Mouse (Mus musculus) layer of hippocampus, adult 2 months (tissue): Measurements from ENCODE around the gene Fbxo34. TPM values are rescaled to one million over a fixed set of nuclear protein-coding genes. Genes with fewer than 3 reads are reported as not detected.

Experiments used
- DNase-seq, 2 experiments: peaks; one replicate each; pipeline ENCODE4 v3.0.0; 2022; ENCODE audit warnings: low spot score in 2 of 2
- H3K27ac ChIP-seq: fragments of 200-600 bp; 2 replicates; pipeline ENCODE4 v1.8.1; 2022
- H3K4me3 ChIP-seq: fragments of 200-600 bp; 2 replicates; pipeline ENCODE4 v1.8.1; 2022; ENCODE audit warnings: mild to moderate bottlenecking
- CTCF ChIP-seq: fragments of 200-600 bp; conservative IDR thresholded peaks from 2 replicates; pipeline ENCODE4 v1.8.1; 2022; ENCODE audit warnings: antibody characterized with exemption, mild to moderate bottlenecking, moderate library complexity
- total RNA-seq, 2 experiments: library from RNA; stranded (reverse); gene quantifications; 2 replicates each; pipeline ENCODE4 v1.2.3; 2021

Fbxo34 gene
- total RNA-seq, 2 experiments from 2014 or later, result 90.9 to 94.0 TPM

DNA sequence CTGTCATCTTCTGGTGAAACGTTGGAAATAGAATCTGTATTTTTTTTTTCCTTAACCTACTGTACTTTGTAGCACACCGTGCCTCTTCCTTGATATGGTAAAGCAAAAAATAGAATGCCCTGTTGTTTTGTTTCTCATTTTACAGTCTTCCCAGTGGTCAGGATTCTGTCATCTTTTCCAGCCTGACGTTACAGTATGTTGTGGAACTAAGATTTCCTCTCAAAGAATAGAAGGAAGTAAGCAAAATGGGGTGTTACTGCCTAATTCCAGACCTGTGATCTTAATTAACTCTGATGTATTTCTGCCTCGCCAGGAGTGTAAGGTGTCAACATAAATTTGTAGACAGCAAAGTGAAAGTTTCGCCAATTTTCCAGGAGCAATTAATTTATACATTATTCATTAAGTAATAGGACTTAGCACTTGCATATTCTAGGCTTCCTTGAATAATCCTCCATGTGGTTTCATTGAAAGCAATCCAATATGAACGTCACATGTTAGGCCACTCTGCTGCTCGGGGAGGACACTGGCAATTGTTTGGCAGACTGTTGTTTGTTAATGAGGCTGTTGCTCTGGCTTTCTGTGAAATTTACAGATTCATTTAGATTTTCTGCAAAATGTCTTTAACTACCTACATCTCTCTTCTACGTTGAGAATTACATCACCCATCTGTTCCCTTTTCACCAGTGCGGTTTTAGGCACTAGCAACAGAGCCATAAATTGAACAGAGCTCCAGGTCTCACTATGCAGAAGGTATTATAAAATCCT, 4.7 kb upstream of the Fbxo34 start:
- DNase-seq, result peak; percentile 13 to 16
- no peak for TF ChIP-seq CTCF
- Histone ChIP-seq H3K4me3 (no peak overlapping the region), H3K27ac (peak overlapping the region; percentile 19; the same call in 1 of the 2 replicates)

DNA sequence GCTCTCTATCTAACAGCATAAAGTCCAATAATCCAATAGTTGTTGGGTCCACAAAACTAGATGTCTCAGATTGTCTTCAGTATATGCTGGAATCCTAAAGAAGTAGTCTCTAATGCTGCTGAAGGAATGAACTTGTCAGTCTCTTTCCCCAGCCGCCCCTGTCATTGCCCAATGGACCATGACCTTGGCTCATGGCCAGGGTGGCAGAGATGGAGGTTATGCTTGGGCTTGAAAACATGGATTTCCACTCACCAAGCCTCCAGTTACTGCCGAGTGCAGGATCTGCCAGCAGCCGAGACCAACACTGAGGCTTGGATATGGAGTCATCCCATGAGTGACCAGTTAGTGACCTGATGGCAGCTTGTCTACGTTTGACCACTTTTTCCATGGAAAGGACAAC, 9.3 kb downstream of the Fbxo34 start:
- no peak for DNase-seq
- Histone ChIP-seq H3K4me3 (no peak overlapping the region), H3K27ac (no peak overlapping the region)
- no peak for TF ChIP-seq CTCF

DNA sequence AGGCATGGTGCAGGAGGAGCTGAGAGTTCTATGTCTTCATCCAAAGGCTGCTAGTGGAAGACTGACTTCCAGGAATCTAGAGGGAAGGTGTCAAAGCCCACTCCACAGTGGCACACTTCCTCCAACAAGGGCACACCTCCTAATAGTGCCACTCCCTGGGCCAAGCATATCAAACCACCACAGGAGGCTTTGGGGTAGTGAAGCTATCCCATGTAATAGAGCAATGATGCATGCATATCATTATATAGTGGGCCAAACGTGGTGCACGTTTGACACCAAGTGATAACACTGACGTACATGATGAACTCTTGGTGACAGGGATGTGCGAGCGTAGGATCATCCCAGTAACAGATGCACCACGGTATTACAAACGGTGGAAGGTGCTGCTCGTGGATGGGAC, 11.8 kb downstream of the Fbxo34 start:
- DNase-seq, result no peak
- Histone ChIP-seq H3K4me3 (no peak overlapping the region), H3K27ac (no peak overlapping the region)
- no peak for TF ChIP-seq CTCF

DNA sequence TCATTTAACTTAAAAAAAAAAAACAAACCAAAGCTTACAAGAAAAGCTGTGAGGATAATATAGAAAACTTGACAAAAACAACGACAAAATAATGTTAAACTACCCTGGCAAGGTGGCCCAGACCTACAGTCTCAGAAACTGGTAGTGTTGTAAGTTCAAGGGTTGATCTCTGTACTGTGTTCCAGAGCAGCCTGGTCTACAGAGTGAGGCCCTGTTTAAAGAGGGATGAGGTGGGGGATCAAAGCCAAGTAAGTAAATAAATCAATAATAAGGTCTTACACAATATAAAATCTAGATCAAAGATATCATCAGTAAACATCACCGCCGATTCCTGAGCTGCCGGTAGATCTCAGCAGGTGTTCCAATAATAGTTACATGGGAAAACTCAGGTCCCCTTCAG, 12.2 kb downstream of the Fbxo34 start:
- TF ChIP-seq CTCF, result no peak
- no peak overlapping the region for H3K4me3 ChIP-seq
- no peak overlapping the region for H3K27ac ChIP-seq
- DNase-seq, result no peak

DNA sequence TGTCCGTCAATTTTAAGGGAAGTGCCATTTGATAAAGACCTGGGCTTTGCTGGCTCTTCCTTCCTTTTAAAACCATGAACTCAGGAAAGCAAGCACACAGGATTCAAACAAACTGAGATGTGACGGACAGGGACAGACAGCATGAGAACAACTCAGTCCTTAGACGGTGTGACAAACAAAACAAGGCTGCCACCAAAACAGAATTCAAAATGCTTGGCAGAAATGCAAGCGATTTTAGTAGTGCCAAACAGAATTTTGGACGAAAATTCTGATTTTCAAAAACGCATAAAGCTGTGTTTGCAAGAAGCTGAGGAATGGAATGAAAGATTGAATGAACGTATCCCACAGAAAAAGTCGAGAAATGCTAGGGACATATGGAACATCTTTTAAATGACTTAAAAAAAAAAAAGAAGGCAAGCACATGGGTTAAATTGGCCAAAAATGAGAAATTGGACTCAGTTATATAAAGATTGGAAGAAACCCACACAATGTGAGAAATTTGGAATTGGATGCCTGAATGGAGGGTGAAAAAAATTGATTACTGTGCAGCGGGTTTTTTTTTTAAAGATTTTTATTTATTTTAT, 12.7 kb downstream of the Fbxo34 start:
- no peak overlapping the region for H3K4me3 ChIP-seq
- DNase-seq, result no peak
- H3K27ac ChIP-seq, result no peak overlapping the region
- no peak for TF ChIP-seq CTCF

DNA sequence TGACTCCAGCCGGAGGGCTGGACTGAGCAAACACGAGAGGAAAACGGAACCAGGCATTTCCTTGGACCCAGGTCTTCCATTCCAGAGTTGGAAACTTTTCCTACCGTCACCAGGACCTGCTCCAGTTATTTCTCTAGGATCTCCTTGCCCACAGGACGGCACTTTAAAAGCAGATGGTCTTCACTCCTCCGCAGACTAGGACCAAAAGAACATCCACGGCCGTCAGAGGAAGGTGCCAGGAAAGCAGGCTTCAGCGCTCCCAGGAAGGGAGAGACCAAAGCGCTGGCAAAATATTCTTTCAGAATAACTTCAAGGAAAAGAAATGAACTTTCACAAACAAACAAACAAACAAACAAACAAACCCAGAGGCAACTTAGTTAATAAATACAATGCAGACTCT, 14.2 kb downstream of the Fbxo34 start:
- Histone ChIP-seq H3K4me3 (no peak overlapping the region), H3K27ac (no peak overlapping the region)
- TF ChIP-seq CTCF, result no peak
- no peak for DNase-seq

DNA sequence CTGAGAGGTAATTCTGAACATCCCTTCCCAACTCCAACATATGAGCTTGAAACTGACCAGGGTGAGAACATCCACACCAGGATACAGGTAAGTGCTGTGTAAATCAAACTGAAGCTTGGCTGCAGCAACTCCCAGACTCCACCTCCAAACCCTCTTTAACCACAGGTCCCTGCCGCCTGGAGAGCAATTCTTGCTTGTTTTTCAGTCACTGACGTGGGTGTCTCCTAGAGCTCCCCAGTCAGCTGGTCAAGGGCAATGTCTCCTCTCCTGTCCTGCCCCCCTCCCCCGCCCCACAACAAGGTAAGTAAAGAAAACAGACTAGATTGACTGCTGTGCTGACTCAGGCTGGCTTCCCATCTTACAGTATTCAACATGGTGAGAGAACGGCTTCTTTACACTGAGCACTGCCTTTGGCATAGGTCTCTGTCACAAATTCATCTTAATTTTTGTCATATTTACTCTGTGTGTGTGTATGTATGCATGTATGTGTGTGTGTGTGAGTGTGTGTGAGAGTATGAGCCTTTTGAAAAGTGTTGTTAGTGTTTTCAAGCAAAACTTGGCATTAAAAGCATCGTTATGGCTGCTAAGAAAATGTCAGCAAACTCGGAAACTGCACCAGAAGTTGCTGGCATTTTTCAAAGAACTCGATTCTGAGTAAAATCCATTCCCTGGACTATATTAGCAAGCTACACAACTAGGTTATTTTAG, 15.4 kb downstream of the Fbxo34 start:
- Histone ChIP-seq H3K4me3 (no peak overlapping the region), H3K27ac (no peak overlapping the region)
- no peak for DNase-seq
- no peak for TF ChIP-seq CTCF

DNA sequence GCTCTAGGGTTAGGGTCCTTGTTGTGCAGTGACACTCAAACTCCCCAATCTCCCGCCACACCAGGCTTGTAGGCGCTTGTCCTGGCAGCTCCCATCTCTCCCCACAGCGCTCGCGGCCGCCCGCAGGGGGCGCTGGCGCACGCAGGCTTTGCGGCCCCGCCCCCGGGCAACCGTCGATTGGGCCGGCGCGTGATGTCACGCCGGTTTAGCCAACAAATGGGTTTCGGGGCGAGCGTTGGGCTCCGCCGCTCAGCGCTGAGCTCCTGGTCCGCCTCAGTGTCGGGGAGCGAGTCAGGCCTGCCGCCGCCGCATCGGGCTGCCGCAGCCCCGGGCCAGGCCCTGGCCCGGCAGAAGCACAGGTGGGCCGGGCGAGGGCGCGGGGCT, 22.1 kb downstream of the Fbxo34 start:
- Histone ChIP-seq H3K4me3 (peak overlapping the region; percentile 91), H3K27ac (peak overlapping the region; percentile 97)
- peak; percentile 99 for TF ChIP-seq CTCF
- peak; percentile 95 to 99 for DNase-seq

DNA sequence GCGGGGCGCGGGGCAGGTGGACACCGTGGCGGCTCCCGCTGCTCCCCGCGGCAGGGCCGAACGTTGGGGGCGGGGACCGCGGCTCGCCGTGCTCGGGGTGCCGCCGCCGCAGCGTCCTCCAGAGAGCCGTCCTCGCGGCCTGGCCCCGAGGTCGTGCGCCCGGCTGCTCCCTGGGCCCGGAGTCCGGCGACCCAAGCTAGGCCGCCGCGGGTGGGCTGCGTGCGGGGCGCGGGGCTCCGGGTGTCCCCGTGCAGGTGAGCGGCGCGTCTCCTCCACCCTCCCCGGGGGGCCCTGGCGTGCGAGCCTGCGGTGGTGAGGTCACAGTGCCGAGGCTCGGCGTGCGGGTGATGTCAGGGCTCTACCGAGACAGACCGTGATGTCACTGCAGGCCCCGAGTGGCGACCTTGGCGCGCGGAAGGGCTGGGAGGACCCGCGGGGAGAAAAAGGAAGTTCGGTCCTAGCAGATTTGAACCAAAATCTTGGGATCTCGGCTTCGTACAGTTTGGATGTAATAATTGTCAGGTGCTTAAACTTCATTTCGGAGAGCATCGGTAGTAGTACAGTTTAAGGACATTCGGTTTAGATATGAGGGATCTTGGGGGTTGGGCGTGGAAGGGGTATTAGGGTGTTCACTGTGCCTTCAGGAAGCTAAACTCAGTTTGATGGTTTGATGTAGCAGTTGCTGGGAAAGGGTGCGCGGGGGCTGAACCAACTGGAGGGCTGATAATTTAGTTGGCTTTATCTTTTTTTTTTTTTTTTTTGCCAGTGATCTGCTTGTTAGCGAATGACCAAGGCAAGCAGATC, 22.7 kb downstream of the Fbxo34 start:
- DNase-seq, result peak; percentile 54 to 58
- H3K4me3 ChIP-seq, result peak overlapping the region; percentile 91
- TF ChIP-seq CTCF, result no peak
- H3K27ac ChIP-seq, result peak overlapping the region; percentile 97

DNA sequence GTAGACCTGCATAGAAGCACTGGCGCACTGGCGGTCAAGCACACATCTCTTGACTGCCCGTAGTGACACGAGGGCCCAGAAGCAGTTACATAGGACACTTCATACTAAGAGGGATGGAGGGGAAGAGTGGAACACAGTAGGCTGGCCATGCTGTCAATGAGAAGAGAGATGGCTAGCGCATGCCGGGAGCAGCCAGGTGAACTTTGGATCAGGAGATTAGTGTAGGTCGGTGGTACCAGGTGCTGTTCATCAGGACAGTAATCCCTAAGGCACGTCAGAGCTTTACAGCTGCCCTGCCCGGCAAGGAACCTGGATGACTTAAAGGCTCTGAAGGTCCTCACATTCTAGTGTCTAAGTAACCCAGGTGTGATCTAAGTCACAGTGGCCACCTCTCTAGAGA, 23.7 kb downstream of the Fbxo34 start:
- Histone ChIP-seq H3K27ac (peak overlapping the region; percentile 97), H3K4me3 (peak overlapping the region; percentile 91)
- no peak for DNase-seq
- TF ChIP-seq CTCF, result no peak

DNA sequence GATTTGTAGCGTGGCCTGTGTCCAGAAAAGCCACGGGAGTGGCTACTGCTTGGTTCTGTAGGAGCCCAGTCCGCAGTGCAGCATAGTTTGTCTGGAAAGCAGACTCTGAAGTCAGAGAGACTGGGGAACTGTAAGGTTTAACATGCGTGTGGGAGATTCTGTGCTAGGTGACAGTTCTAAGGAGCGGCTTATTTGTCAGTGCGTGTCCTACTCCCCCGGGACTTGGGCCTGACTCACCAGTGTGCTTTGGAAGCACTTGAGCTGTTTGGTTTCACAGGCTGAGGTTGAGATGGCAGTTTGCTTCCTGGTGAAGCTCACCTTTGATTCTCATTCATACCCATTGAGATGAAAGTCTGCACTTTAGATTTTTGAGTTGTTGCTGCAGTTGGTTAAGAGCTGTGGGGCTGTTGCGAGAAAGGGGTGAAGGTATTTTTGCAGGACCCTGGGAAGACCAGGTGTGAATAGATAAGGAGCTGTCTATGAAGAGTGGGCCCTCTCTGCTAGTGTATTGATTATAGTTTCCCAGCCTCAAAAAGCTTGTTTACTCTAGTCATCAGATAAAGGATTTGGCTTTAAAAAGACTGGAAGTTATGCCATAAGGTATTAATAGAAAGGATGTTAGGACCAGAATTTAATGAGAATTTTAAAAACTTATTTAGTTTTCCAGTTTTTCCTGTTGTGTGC, 24.5 kb downstream of the Fbxo34 start:
- no peak for TF ChIP-seq CTCF
- H3K27ac ChIP-seq, result peak overlapping the region; percentile 97
- H3K4me3 ChIP-seq, result peak overlapping the region; percentile 91
- DNase-seq, result no peak

DNA sequence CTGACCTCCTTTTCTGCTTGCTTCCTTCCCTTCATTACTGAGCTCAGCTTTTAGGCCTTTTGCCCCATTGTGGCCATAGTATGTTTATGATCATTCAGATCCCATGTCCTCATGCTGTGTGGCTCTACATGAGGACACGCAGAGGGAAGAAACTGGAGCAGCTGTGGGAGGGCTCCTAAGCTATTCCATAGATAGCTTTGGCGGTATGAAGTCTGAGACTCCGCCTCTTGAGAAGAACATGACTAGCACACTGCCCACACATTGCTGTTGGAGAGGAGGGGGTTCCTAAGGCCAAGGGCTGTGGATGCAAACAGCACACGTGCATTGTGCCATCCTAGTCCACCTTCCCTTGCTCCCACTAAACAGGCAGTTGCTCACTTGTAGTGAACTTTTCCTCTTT, 26.0 kb downstream of the Fbxo34 start:
- Histone ChIP-seq H3K27ac (peak overlapping the region; percentile 97; the same call in 1 of the 2 replicates), H3K4me3 (no peak overlapping the region)
- no peak for TF ChIP-seq CTCF
- DNase-seq, result no peak
